Mouse (Mus musculus): ENCODE results near the gene Nup93. TPM values are rescaled to one million over a fixed set of nuclear protein-coding genes. Genes with fewer than 3 reads are reported as not detected.

Gene Nup93
- polyA plus RNA-seq, 1 experiment from 2014 or later, result 106 TPM

- DNase-seq (ENCODE audit: low spot score) (no peak), ATAC-seq (replicated peaks; ENCODE audit: low FRiP score) (no peak)
- 66% methylated on average over 9 of the region's 9 CpGs for WGBS
- H3K27ac ChIP-seq (ENCODE audit: low read depth, low read length), result no peak overlapping the region
- H3K4me3 ChIP-seq (ENCODE audit: low read depth, low read length), result no peak overlapping the region
- H3K27me3 ChIP-seq (replicated peaks; ENCODE audit: control insufficient read depth, insufficient read depth, low read length), result no peaks in the 10 kb centered on the region
- no peaks in the 10 kb centered on the region for H3K9me3 ChIP-seq (ENCODE audit: control insufficient read depth, low read length)
- no peaks in the 10 kb centered on the region for H3K36me3 ChIP-seq (ENCODE audit: control insufficient read depth, insufficient read depth, low read length)
- H3K9ac ChIP-seq (ENCODE audit: low read depth, low read length), result no peak overlapping the region
- no peaks in the 10 kb centered on the region; the same call in 1 of the 2 replicates for H3K4me1 ChIP-seq (replicated peaks; ENCODE audit: control insufficient read depth, insufficient read depth, low read length)
- no peak overlapping the region for H3K4me2 ChIP-seq
Measured at GRCm38 (mm10) chr8:94348425-94348824, 134.1 kb downstream of the Nup93 start.

- Histone ChIP-seq H3K9ac (ENCODE audit: low read depth, low read length) (no peak overlapping the region), H3K36me3 (ENCODE audit: control insufficient read depth, insufficient read depth, low read length) (no peaks in the 10 kb centered on the region), H3K4me2 (no peak overlapping the region), H3K27me3 (replicated peaks; ENCODE audit: control insufficient read depth, insufficient read depth, low read length) (no peaks in the 10 kb centered on the region), H3K4me3 (ENCODE audit: low read depth, low read length) (no peak overlapping the region), H3K27ac (ENCODE audit: low read depth, low read length) (no peak overlapping the region), H3K4me1 (replicated peaks; ENCODE audit: control insufficient read depth, insufficient read depth, low read length) (no peaks in the 10 kb centered on the region), H3K9me3 (ENCODE audit: control insufficient read depth, low read length) (no peaks in the 10 kb centered on the region)
- ATAC-seq (replicated peaks; ENCODE audit: low FRiP score) (no peak), DNase-seq (ENCODE audit: low spot score) (no peak)
- 66% methylated on average over 7 of the region's 7 CpGs for WGBS
Measured at GRCm38 (mm10) chr8:94354069-94354531, 139.7 kb downstream of the Nup93 start.

GRCm38 (mm10) chr8:94354571-94354970, 140.2 kb downstream of the Nup93 start:
- DNase-seq (ENCODE audit: low spot score) (no peak), ATAC-seq (replicated peaks; ENCODE audit: low FRiP score) (no peak)
- Histone ChIP-seq H3K9ac (ENCODE audit: low read depth, low read length) (no peak overlapping the region), H3K4me1 (replicated peaks; ENCODE audit: control insufficient read depth, insufficient read depth, low read length) (no peaks in the 10 kb centered on the region), H3K4me3 (ENCODE audit: low read depth, low read length) (no peak overlapping the region), H3K27me3 (replicated peaks; ENCODE audit: control insufficient read depth, insufficient read depth, low read length) (no peaks in the 10 kb centered on the region), H3K4me2 (no peak overlapping the region), H3K9me3 (ENCODE audit: control insufficient read depth, low read length) (no peaks in the 10 kb centered on the region), H3K27ac (ENCODE audit: low read depth, low read length) (no peak overlapping the region), H3K36me3 (ENCODE audit: control insufficient read depth, insufficient read depth, low read length) (no peaks in the 10 kb centered on the region)
- WGBS, result 40% methylated on average over 4 of the region's 4 CpGs

- Histone ChIP-seq H3K36me3 (ENCODE audit: control insufficient read depth, insufficient read depth, low read length) (no peaks in the 10 kb centered on the region), H3K9ac (ENCODE audit: low read depth, low read length) (no peak overlapping the region), H3K27ac (ENCODE audit: low read depth, low read length) (no peak overlapping the region), H3K27me3 (replicated peaks; ENCODE audit: control insufficient read depth, insufficient read depth, low read length) (no peaks in the 10 kb centered on the region), H3K4me2 (no peak overlapping the region), H3K9me3 (ENCODE audit: control insufficient read depth, low read length) (no peaks in the 10 kb centered on the region), H3K4me1 (replicated peaks; ENCODE audit: control insufficient read depth, insufficient read depth, low read length) (no peaks in the 10 kb centered on the region), H3K4me3 (ENCODE audit: low read depth, low read length) (no peak overlapping the region)
- 61% methylated on average over 6 of the region's 6 CpGs for WGBS
- DNase-seq (ENCODE audit: low spot score) (no peak), ATAC-seq (replicated peaks; ENCODE audit: low FRiP score) (no peak)
Measured at GRCm38 (mm10) chr8:94357220-94357619, 142.9 kb downstream of the Nup93 start.

GRCm38 (mm10) chr8:94358541-94358940, 144.2 kb downstream of the Nup93 start:
- no peaks in the 10 kb centered on the region for H3K9me3 ChIP-seq (ENCODE audit: control insufficient read depth, low read length)
- H3K9ac ChIP-seq (ENCODE audit: low read depth, low read length), result no peak overlapping the region
- no peak overlapping the region for H3K4me3 ChIP-seq (ENCODE audit: low read depth, low read length)
- WGBS, result 69% methylated on average over 5 of the region's 5 CpGs
- no peak overlapping the region for H3K4me2 ChIP-seq
- DNase-seq (ENCODE audit: low spot score), result no peak
- no peak overlapping the region for H3K27ac ChIP-seq (ENCODE audit: low read depth, low read length)
- 0 out of 2 replicates have a peak, but pooled peaks cover 3% of the 10 kb centered on the region for H3K4me1 ChIP-seq (replicated peaks; ENCODE audit: control insufficient read depth, insufficient read depth, low read length)
- no peaks in the 10 kb centered on the region for H3K27me3 ChIP-seq (replicated peaks; ENCODE audit: control insufficient read depth, insufficient read depth, low read length)
- H3K36me3 ChIP-seq (ENCODE audit: control insufficient read depth, insufficient read depth, low read length), result no peaks in the 10 kb centered on the region
- ATAC-seq (replicated peaks; ENCODE audit: low FRiP score), result no peak

GRCm38 (mm10) chr8:94361774-94362431, 147.5 kb downstream of the Nup93 start:
- ATAC-seq (replicated peaks; ENCODE audit: low FRiP score) (no peak), DNase-seq (ENCODE audit: low spot score) (no peak)
- 83% methylated on average over 6 of the region's 6 CpGs for WGBS
- H3K9ac ChIP-seq (ENCODE audit: low read depth, low read length), result no peak overlapping the region
- H3K4me3 ChIP-seq (ENCODE audit: low read depth, low read length), result no peak overlapping the region
- no peaks in the 10 kb centered on the region for H3K27me3 ChIP-seq (replicated peaks; ENCODE audit: control insufficient read depth, insufficient read depth, low read length)
- H3K36me3 ChIP-seq (ENCODE audit: control insufficient read depth, insufficient read depth, low read length), result no peaks in the 10 kb centered on the region
- no peaks in the 10 kb centered on the region for H3K9me3 ChIP-seq (ENCODE audit: control insufficient read depth, low read length)
- H3K27ac ChIP-seq (ENCODE audit: low read depth, low read length), result no peak overlapping the region
- H3K4me1 ChIP-seq (replicated peaks; ENCODE audit: control insufficient read depth, insufficient read depth, low read length), result peaks cover 3% of the 10 kb centered on the region; the same call in 1 of the 2 replicates
- H3K4me2 ChIP-seq, result no peak overlapping the region

GRCm38 (mm10) chr8:94362607-94363239, 148.4 kb downstream of the Nup93 start:
- Histone ChIP-seq H3K36me3 (ENCODE audit: control insufficient read depth, insufficient read depth, low read length) (no peaks in the 10 kb centered on the region), H3K4me2 (no peak overlapping the region), H3K9ac (ENCODE audit: low read depth, low read length) (no peak overlapping the region), H3K27me3 (replicated peaks; ENCODE audit: control insufficient read depth, insufficient read depth, low read length) (no peaks in the 10 kb centered on the region), H3K4me1 (replicated peaks; ENCODE audit: control insufficient read depth, insufficient read depth, low read length) (peaks cover 3% of the 10 kb centered on the region; the same call in 1 of the 2 replicates), H3K9me3 (ENCODE audit: control insufficient read depth, low read length) (no peaks in the 10 kb centered on the region), H3K4me3 (ENCODE audit: low read depth, low read length) (no peak overlapping the region), H3K27ac (ENCODE audit: low read depth, low read length) (no peak overlapping the region)
- 70% methylated on average over 7 of the region's 7 CpGs for WGBS
- DNase-seq (ENCODE audit: low spot score) (no peak), ATAC-seq (replicated peaks; ENCODE audit: low FRiP score) (no peak)

GRCm38 (mm10) chr8:94363288-94363688, 148.9 kb downstream of the Nup93 start:
- no peak overlapping the region for H3K4me3 ChIP-seq (ENCODE audit: low read depth, low read length)
- no peak overlapping the region for H3K4me2 ChIP-seq
- WGBS, result 47% methylated on average over 4 of the region's 4 CpGs
- DNase-seq (ENCODE audit: low spot score), result no peak
- peaks cover 3% of the 10 kb centered on the region; the same call in 1 of the 2 replicates for H3K4me1 ChIP-seq (replicated peaks; ENCODE audit: control insufficient read depth, insufficient read depth, low read length)
- peak; percentile 57 for ATAC-seq (replicated peaks; ENCODE audit: low FRiP score)
- no peak overlapping the region for H3K27ac ChIP-seq (ENCODE audit: low read depth, low read length)
- no peaks in the 10 kb centered on the region for H3K27me3 ChIP-seq (replicated peaks; ENCODE audit: control insufficient read depth, insufficient read depth, low read length)
- H3K36me3 ChIP-seq (ENCODE audit: control insufficient read depth, insufficient read depth, low read length), result no peaks in the 10 kb centered on the region
- H3K9me3 ChIP-seq (ENCODE audit: control insufficient read depth, low read length), result no peaks in the 10 kb centered on the region
- H3K9ac ChIP-seq (ENCODE audit: low read depth, low read length), result no peak overlapping the region

GRCm38 (mm10) chr8:94363906-94364305, 149.5 kb downstream of the Nup93 start:
- H3K9ac ChIP-seq (ENCODE audit: low read depth, low read length), result no peak overlapping the region
- ATAC-seq (replicated peaks; ENCODE audit: low FRiP score), result no peak
- WGBS, result 81% methylated on average over 2 of the region's 2 CpGs
- no peaks in the 10 kb centered on the region for H3K36me3 ChIP-seq (ENCODE audit: control insufficient read depth, insufficient read depth, low read length)
- no peaks in the 10 kb centered on the region for H3K9me3 ChIP-seq (ENCODE audit: control insufficient read depth, low read length)
- DNase-seq (ENCODE audit: low spot score), result no peak
- H3K27me3 ChIP-seq (replicated peaks; ENCODE audit: control insufficient read depth, insufficient read depth, low read length), result no peaks in the 10 kb centered on the region
- no peak overlapping the region for H3K27ac ChIP-seq (ENCODE audit: low read depth, low read length)
- H3K4me3 ChIP-seq (ENCODE audit: low read depth, low read length), result no peak overlapping the region
- H3K4me1 ChIP-seq (replicated peaks; ENCODE audit: control insufficient read depth, insufficient read depth, low read length), result peaks cover 3% of the 10 kb centered on the region; the same call in 1 of the 2 replicates
- H3K4me2 ChIP-seq, result no peak overlapping the region
